Mouse (Mus musculus): ENCODE measurements at regions not wholly inside any gene's neighbourhood (a gene's known extent, or its start where the extent isn't known, plus 50 kb on each side); places are given as distances from the start of the nearest gene placed in this dataset.

DNA sequence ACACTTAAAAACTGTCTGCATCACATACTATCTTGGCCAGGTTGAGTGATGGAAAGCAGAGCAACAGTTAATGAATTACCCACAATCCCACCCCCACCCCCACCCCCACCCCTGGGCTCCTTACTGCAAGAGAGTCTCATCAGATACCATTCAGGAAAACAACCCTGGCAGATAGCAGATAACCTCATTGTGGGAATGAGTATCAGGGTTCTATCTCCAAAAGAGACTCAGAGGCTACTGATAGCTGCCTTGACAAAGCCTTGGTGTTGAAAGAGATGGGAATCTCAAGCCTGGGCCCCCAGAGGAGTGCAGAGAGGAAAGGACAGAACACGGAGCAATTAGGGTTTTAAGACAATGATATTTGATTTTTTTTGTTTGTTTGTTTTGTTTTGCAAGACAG lies 175.7 kb upstream of the Meis1 start:
- TF ChIP-seq POLR2A (IDR thresholded peaks at IDR 0.05; ENCODE audit: insufficient read depth, low read length) (no peak), CTCF (IDR thresholded peaks at IDR 0.05; ENCODE audit: low read depth, low read length) (no peak), EP300 (IDR thresholded peaks at IDR 0.05; ENCODE audit: insufficient read depth, low read depth, low read length) (no peak)
